In the genomic region with DNA sequence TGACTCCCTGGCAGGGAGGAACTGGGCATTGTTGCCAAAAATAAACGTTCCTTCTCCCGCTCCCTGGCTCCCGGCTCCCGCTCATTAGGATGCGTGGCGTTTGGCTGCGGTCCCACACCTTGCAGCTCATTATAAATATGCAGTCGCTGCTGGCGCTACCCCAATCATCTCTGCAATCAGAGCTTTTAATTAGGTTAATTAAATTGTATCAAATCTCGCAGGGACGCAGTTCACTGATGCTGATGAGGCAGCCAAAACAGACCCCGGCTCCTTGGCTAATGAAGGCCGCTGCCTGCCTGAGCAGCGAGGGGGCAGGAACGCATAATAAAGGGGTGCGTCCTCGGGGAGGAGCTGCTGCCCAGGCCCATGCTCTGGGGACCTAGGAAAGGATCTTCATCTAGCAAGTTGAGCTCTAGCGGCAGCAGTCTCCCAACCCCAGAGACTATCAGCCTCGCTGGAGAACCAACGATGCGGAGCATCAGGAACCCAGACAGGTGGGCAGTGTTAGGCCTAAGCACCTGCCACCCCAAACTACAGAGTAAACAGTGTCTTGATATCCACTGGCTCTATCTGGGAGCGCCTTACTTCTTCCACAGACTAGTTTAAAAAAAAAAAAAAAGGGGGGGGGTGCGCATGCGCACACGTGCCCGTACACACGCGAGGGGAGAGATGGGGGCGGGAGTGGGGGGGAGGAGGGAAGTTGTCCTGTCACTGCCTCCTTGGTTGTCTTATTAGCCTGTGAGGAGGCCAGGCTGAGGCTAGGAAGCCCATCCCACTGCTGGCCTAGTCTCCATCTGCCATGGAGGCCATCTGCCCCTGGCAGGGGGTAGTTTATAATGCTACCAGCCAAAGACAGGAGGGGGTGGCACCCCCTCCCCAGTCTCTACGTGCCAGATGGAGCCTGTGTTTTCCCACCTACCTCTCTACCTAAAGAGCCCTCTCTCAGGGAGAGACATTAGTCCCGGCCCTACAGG, we compare ENCODE assay signal across 8 mouse cellular contexts. TPM values are rescaled to one million over a fixed set of nuclear protein-coding genes. Genes with fewer than 3 reads are reported as not detected.
DNase-seq lines count a peak whose midpoint lies in the region; ATAC-seq and TF ChIP-seq lines count a peak whose summit lies in the region.

No protein-coding gene starts in this region.

- H3K9me3 ChIP-seq in forebrain, postnatal 0 days (ENCODE audit: low read length): no peaks in the 10 kb centered on the region

- peak overlapping the region; percentile 43 for H3K4me3 ChIP-seq in layer of hippocampus, adult 2 months
- H3K4me3 ChIP-seq in forebrain, postnatal 0 days (ENCODE audit: low read depth, low read length): peak overlapping the region; percentile 26

- ATAC-seq in forebrain, postnatal 0 days: peak; percentile 69
- ATAC-seq in monocyte, adult 5-6 weeks (replicated peaks; ENCODE audit: insufficient number of reproducible peaks, low FRiP score, low TSS enrichment, poor library complexity, severe bottlenecking): no peak

- peak overlapping the region; percentile 14 for H3K9ac ChIP-seq in forebrain, postnatal 0 days

- peak overlapping the region; percentile 39; the same call in 1 of the 2 replicates for H3K27ac ChIP-seq in layer of hippocampus, adult 2 months
- peak overlapping the region; percentile 35 for H3K27ac ChIP-seq in forebrain, postnatal 0 days (ENCODE audit: low read depth, low read length)

- peak in 1 of 2 experiments; percentile 51 for DNase-seq in layer of hippocampus, adult 2 months (ENCODE audit: low spot score in 2 of 2)
- no peak for DNase-seq in layer of hippocampus, adult 9-10 months (ENCODE audit: low spot score)
- peak; percentile 79 for DNase-seq in cerebellum, adult 11-12 months
- peak; percentile 89 for DNase-seq in forebrain, postnatal 0 days
- DNase-seq in neural tube, embryonic 10.5 days (ENCODE audit: extremely low spot score, low spot score): peak; percentile 40
- DNase-seq in kidney, postnatal 36 days: no peak
- no peak for DNase-seq in adrenal gland, postnatal 25 days

- peak; percentile 27 for TF ChIP-seq CTCF in layer of hippocampus, adult 2 months (conservative IDR thresholded peaks at IDR 0.05)
- TF ChIP-seq CTCF in forebrain, postnatal 0 days (IDR thresholded peaks at IDR 0.05; ENCODE audit: low read depth): peak; percentile 19; the same call in 1 of the 2 replicates

- H3K36me3 ChIP-seq in forebrain, postnatal 0 days (ENCODE audit: insufficient read depth): peaks cover 8% of the 10 kb centered on the region

- WGBS in forebrain, postnatal 0 days: 3% methylated on average over 24 of the region's 31 CpGs

- peaks cover 19% of the 10 kb centered on the region for H3K4me1 ChIP-seq in forebrain, postnatal 0 days (ENCODE audit: insufficient read depth)

- peak overlapping the region; percentile 61 for H3K4me2 ChIP-seq in forebrain, postnatal 0 days (ENCODE audit: low read depth)

- H3K27me3 ChIP-seq in forebrain, postnatal 0 days (ENCODE audit: insufficient read depth, low read length): 0 out of 2 replicates have a peak, but pooled peaks cover 5% of the 10 kb centered on the region

RNA-seq across cellular contexts. Expression of gene Pou3f1, which starts 16.0 kb away (rescaled TPM):
- total RNA-seq in layer of hippocampus, adult 2 months (2021): 10 to 100 TPM; 40.5 to 40.7 TPM
- total RNA-seq in forebrain, postnatal 0 days (2014; rRNA removed): 19.7 and 30.5 TPM in 2 replicates
- 20.2 and 31.1 TPM in 2 replicates for polyA plus RNA-seq in forebrain, postnatal 0 days (2015; fragmentation: Nextera tagmentation; extraction: Ambion mirVana)
- not detected in 3 replicates for total RNA-seq in monocyte, adult 5-6 weeks (2017)
- total RNA-seq in adrenal gland, postnatal 25 days (2021): not detected in 2 replicates

RNA-seq across cellular contexts. Expression of gene Utp11, which starts 20.8 kb away (rescaled TPM):
- 10 to 100 TPM; 16.6 to 18.6 TPM for total RNA-seq in layer of hippocampus, adult 2 months (2021)
- total RNA-seq in forebrain, postnatal 0 days (2014; rRNA removed): 14.2 and 16.2 TPM in 2 replicates
- polyA plus RNA-seq in forebrain, postnatal 0 days (2015; fragmentation: Nextera tagmentation; extraction: Ambion mirVana): 30.9 and 33.0 TPM in 2 replicates
- total RNA-seq in monocyte, adult 5-6 weeks (2017): 28.4 to 46.7 TPM (median 36.0 TPM) in 3 replicates
- total RNA-seq in adrenal gland, postnatal 25 days (2021): 38.1 and 43.0 TPM in 2 replicates

RNA-seq across cellular contexts. Expression of gene Fhl3, which starts 27.9 kb away (rescaled TPM):
- 1 to 10 TPM; 1.4 to 1.5 TPM for total RNA-seq in layer of hippocampus, adult 2 months (2021)
- total RNA-seq in forebrain, postnatal 0 days (2014; rRNA removed): 2.5 and 3.0 TPM in 2 replicates
- 1.4 and 2.0 TPM in 2 replicates for polyA plus RNA-seq in forebrain, postnatal 0 days (2015; fragmentation: Nextera tagmentation; extraction: Ambion mirVana)
- total RNA-seq in monocyte, adult 5-6 weeks (2017): 0.76 to 5.1 TPM in 2 of 3 replicates, not detected in the other
- 6.7 and 8.7 TPM in 2 replicates for total RNA-seq in adrenal gland, postnatal 25 days (2021)

RNA-seq across cellular contexts. Expression of gene Sf3a3, which starts 41.9 kb away (rescaled TPM):
- total RNA-seq in layer of hippocampus, adult 2 months (2021): 10 to 100 TPM; 35.1 to 35.7 TPM
- total RNA-seq in forebrain, postnatal 0 days (2014; rRNA removed): 46.3 and 54.4 TPM in 2 replicates
- 68.3 and 84.1 TPM in 2 replicates for polyA plus RNA-seq in forebrain, postnatal 0 days (2015; fragmentation: Nextera tagmentation; extraction: Ambion mirVana)
- total RNA-seq in monocyte, adult 5-6 weeks (2017): 67.5 to 99.3 TPM (median 98.8 TPM) in 3 replicates
- 40.2 and 46.8 TPM in 2 replicates for total RNA-seq in adrenal gland, postnatal 25 days (2021)

Comparison
In these comparisons a context has a peak if more than half of its experiments do, and no peak if none do; other contexts are left out.
1. DNase-seq: peak in cerebellum, adult 11-12 months (single experiment), forebrain, postnatal 0 days (single experiment) and neural tube, embryonic 10.5 days (single experiment); none in layer of hippocampus, adult 9-10 months (single experiment), kidney, postnatal 36 days (0 of 2) and adrenal gland, postnatal 25 days (single experiment).
2. RNA of gene Pou3f1, which starts 16.0 kb away (total RNA-seq): 40.5 to 40.7 TPM in layer of hippocampus, adult 2 months and 19.7 to 30.5 TPM in forebrain, postnatal 0 days; not detected in adrenal gland, postnatal 25 days and not detected in monocyte, adult 5-6 weeks; every median in the first group is over 10 times any median in the second.